Mouse (Mus musculus): Measurements from ENCODE around the gene Atf6b.

Gene Atf6b

GRCm38 (mm10) chr17:34646906-34647787, at the start of gene Atf6b:
Atf6b (plus strand) TSS chr17:34647146.
- DNase-seq (ENCODE audit: low spot score) = peak; percentile 95

GRCm38 (mm10) chr17:34597566-34598095, 49.3 kb upstream of the Atf6b start, which contains the start of gene Ager:
Ager (plus strand) TSS chr17:34597862.
- DNase-seq (ENCODE audit: low spot score) = no peak

GRCm38 (mm10) chr17:34599891-34600290, 47.1 kb upstream of the Atf6b start:
- no peak for DNase-seq (ENCODE audit: low spot score)

- no peak for DNase-seq (ENCODE audit: low spot score)
These were observed 45.1 kb upstream of the Atf6b start for GRCm38 (mm10) chr17:34601796-34602195.

- DNase-seq (ENCODE audit: low spot score) = peak; percentile 100
These were observed 43.4 kb upstream of the Atf6b start, which contains the start of gene Rnf5 for GRCm38 (mm10) chr17:34603375-34604060. Rnf5 (minus strand) TSS chr17:34603690.

- peak; percentile 99 for DNase-seq (ENCODE audit: low spot score)
These were observed 42.9 kb upstream of the Atf6b start, which contains the start of gene Agpat1 for GRCm38 (mm10) chr17:34604061-34604508. Agpat1 (plus strand) TSS chr17:34604262.

- DNase-seq (ENCODE audit: low spot score) = peak; percentile 59
These were observed 42.3 kb upstream of the Atf6b start for GRCm38 (mm10) chr17:34604511-34605237.

- peak; percentile 98 for DNase-seq (ENCODE audit: low spot score)
These were observed 41.3 kb upstream of the Atf6b start for GRCm38 (mm10) chr17:34605609-34606008.

GRCm38 (mm10) chr17:34606186-34607039, 40.5 kb upstream of the Atf6b start:
- no peak for DNase-seq (ENCODE audit: low spot score)

- DNase-seq (ENCODE audit: low spot score) = peak; percentile 73
These were observed 38.9 kb upstream of the Atf6b start for GRCm38 (mm10) chr17:34607997-34608396.

GRCm38 (mm10) chr17:34611050-34611449, 35.9 kb upstream of the Atf6b start:
- no peak for DNase-seq (ENCODE audit: low spot score)

- DNase-seq (ENCODE audit: low spot score) = no peak
These were observed 33.8 kb upstream of the Atf6b start for GRCm38 (mm10) chr17:34613054-34613645.

- no peak for DNase-seq (ENCODE audit: low spot score)
These were observed 33.1 kb upstream of the Atf6b start for GRCm38 (mm10) chr17:34613830-34614229.

- DNase-seq (ENCODE audit: low spot score) = no peak
These were observed 31.1 kb upstream of the Atf6b start, which contains the start of gene Egfl8 for GRCm38 (mm10) chr17:34615871-34616270. Egfl8 (minus strand) TSS chr17:34615971.

GRCm38 (mm10) chr17:34618999-34619398, 27.9 kb upstream of the Atf6b start:
- peak; percentile 79 for DNase-seq (ENCODE audit: low spot score)

GRCm38 (mm10) chr17:34621006-34621405, 25.9 kb upstream of the Atf6b start:
- no peak for DNase-seq (ENCODE audit: low spot score)

- no peak for DNase-seq (ENCODE audit: low spot score)
These were observed 23.8 kb upstream of the Atf6b start for GRCm38 (mm10) chr17:34623161-34623560.

- no peak for DNase-seq (ENCODE audit: low spot score)
These were observed 22.0 kb upstream of the Atf6b start for GRCm38 (mm10) chr17:34624981-34625380.

GRCm38 (mm10) chr17:34626062-34626772, 20.7 kb upstream of the Atf6b start:
- DNase-seq (ENCODE audit: low spot score) = no peak

GRCm38 (mm10) chr17:34626773-34627092, 20.2 kb upstream of the Atf6b start:
- DNase-seq (ENCODE audit: low spot score) = no peak
